Comparison of ENCODE assay signal across 8 mouse cellular contexts in genomic region chr8:79027977-79028487, GRCm38 (mm10). TPM values are rescaled to one million over a fixed set of nuclear protein-coding genes. Genes with fewer than 3 reads are reported as not detected.
A peak's percentile ranks its signal among the peaks of the same experiment; 100 is the strongest.
DNase-seq lines count a peak whose midpoint lies in the region; ATAC-seq lines count a peak whose summit lies in the region.

TSS of gene Zfp827 (plus strand) at chr8:79028437.

- peak within 1 kb of the TSS; percentile 88 for H3K4me3 ChIP-seq in intestine, embryonic 15.5 days (replicated peaks)

- H3K4me2 ChIP-seq in intestine, embryonic 15.5 days (replicated peaks): peak within 1 kb of the TSS; percentile 77

- H3K27me3 ChIP-seq in intestine, embryonic 15.5 days (replicated peaks): no peaks in the 10 kb centered on the region

- no peaks in the 10 kb centered on the region for H3K36me3 ChIP-seq in intestine, embryonic 15.5 days

- no peaks in the 10 kb centered on the region for H3K9me3 ChIP-seq in intestine, embryonic 15.5 days

- peak within 1 kb of the TSS; percentile 99 for H3K9ac ChIP-seq in intestine, embryonic 15.5 days

- DNase-seq in adrenal gland, adult (ENCODE audit: inconsistent age in 2 of 2, low spot score in 1 of 2): peak; percentile 78 to 90
- DNase-seq in embryo, embryonic 10 days (ENCODE audit: low spot score): peak; percentile 94
- peak; percentile 55 to 58 for DNase-seq in gastrocnemius, postnatal 36 days
- DNase-seq in left cerebral cortex, postnatal 36 days (ENCODE audit: low spot score in 2 of 2): peak; percentile 68 to 75
- peak; percentile 88 for DNase-seq in mesoderm, embryonic 11.5 days (ENCODE audit: low read depth, low spot score)
- peak; percentile 55 for DNase-seq in right cerebral cortex, postnatal 25 days
- peak; percentile 62 to 73 for DNase-seq in urinary bladder, postnatal 36 days (ENCODE audit: low spot score in 2 of 2)

- intact Hi-C loops in gastrocnemius, postnatal 36 days (cut with DNase I): no loop called here
- intact Hi-C loops in left cerebral cortex, postnatal 36 days (cut with DNase I): loop anchor here (2.0 to 5.0 kb wide), 3 partner anchors 86 to 264 kb away; partner anchors contain the start of genes Lsm6 and Mmaa

- ATAC-seq in intestine, embryonic 15.5 days: peak; percentile 70

- H3K4me1 ChIP-seq in intestine, embryonic 15.5 days (replicated peaks): peaks cover 12% of the 10 kb centered on the region; the same call in 1 of the 2 replicates

- H3K27ac ChIP-seq in intestine, embryonic 15.5 days: peak within 1 kb of the TSS; percentile 100

- under 1% methylated on average over 32 of the region's 32 CpGs for WGBS in intestine, embryonic 15.5 days

RNA-seq across cellular contexts. Expression of gene Zfp827, which starts in this region (rescaled TPM):
- 1 to 10 TPM; 1.8 to 6.5 TPM for total RNA-seq in gastrocnemius, postnatal 36 days (2021)
- polyA plus RNA-seq in intestine, embryonic 15.5 days (2015; fragmentation: Nextera tagmentation; extraction: Ambion mirVana): 6.5 and 7.4 TPM in 2 replicates
- 10 to 100 TPM; 42.6 to 45.1 TPM for total RNA-seq in left cerebral cortex, postnatal 36 days (2021)

Comparison
In these comparisons a context has a peak if more than half of its experiments do, and no peak if none do; other contexts are left out.
1. Peak in every context shown above with its lines: DNase-seq, ATAC-seq, H3K4me3 ChIP-seq and H3K27ac ChIP-seq.
2. RNA of gene Zfp827 (total RNA-seq): 42.6 to 45.1 TPM in left cerebral cortex, postnatal 36 days; 1.8 to 6.5 TPM in gastrocnemius, postnatal 36 days; every median in the first group is over 4 times any median in the second.